Mouse (Mus musculus): ENCODE data around the gene Mansc4. TPM values are rescaled to one million over a fixed set of nuclear protein-coding genes. Genes with fewer than 3 reads are reported as not detected.

The Mansc4 gene
- 1.0 and 2.2 TPM in 2 replicates for polyA plus RNA-seq (2016; fragmentation: Nextera tagmentation; extraction: Ambion mirVana)

- H3K9me3 ChIP-seq (replicated peaks), result no peaks in the 10 kb centered on the region
- 3% methylated on average over 20 of the region's 20 CpGs for WGBS
- peaks cover 16% of the 10 kb centered on the region for H3K27me3 ChIP-seq (ENCODE audit: low read depth, poor library complexity, severe bottlenecking)
- peak within 1 kb of the TSS; percentile 85 for H3K27ac ChIP-seq
- no peaks in the 10 kb centered on the region for H3K36me3 ChIP-seq
- peak within 1 kb of the TSS; percentile 45 for H3K4me3 ChIP-seq
- peak; percentile 68 for DNase-seq (ENCODE audit: low spot score)
- H3K4me1 ChIP-seq, result peaks cover 34% of the 10 kb centered on the region
Observed at GRCm38 (mm10) chr6:147086594-147087225, at the start of gene Mansc4. Gene Mansc4 (minus strand): TSS chr6:147087032.

GRCm38 (mm10) chr6:147127239-147127638, 40.4 kb upstream of the Mansc4 start:
- no peak for DNase-seq (ENCODE audit: low spot score)
- Histone ChIP-seq H3K27ac (no peak overlapping the region), H3K27me3 (ENCODE audit: low read depth, poor library complexity, severe bottlenecking) (no peaks in the 10 kb centered on the region), H3K4me3 (no peak overlapping the region), H3K9me3 (replicated peaks) (no peaks in the 10 kb centered on the region), H3K36me3 (no peaks in the 10 kb centered on the region), H3K4me1 (no peaks in the 10 kb centered on the region)
- 91% methylated on average over 10 of the region's 10 CpGs for WGBS

- Histone ChIP-seq H3K36me3 (no peaks in the 10 kb centered on the region), H3K27me3 (ENCODE audit: low read depth, poor library complexity, severe bottlenecking) (no peaks in the 10 kb centered on the region), H3K9me3 (replicated peaks) (no peaks in the 10 kb centered on the region), H3K4me1 (no peaks in the 10 kb centered on the region), H3K4me3 (no peak overlapping the region), H3K27ac (no peak overlapping the region)
- 61% methylated on average over 6 of the region's 6 CpGs for WGBS
- no peak for DNase-seq (ENCODE audit: low spot score)
Observed at GRCm38 (mm10) chr6:147121320-147121719, 34.5 kb upstream of the Mansc4 start.

GRCm38 (mm10) chr6:147118190-147118589, 31.4 kb upstream of the Mansc4 start:
- H3K36me3 ChIP-seq, result no peaks in the 10 kb centered on the region
- no peak overlapping the region for H3K27ac ChIP-seq
- no peak for DNase-seq (ENCODE audit: low spot score)
- H3K4me1 ChIP-seq, result 0 out of 2 replicates have a peak, but pooled peaks cover 7% of the 10 kb centered on the region
- WGBS, result 95% methylated on average over 3 of the region's 3 CpGs
- H3K4me3 ChIP-seq, result no peak overlapping the region
- H3K27me3 ChIP-seq (ENCODE audit: low read depth, poor library complexity, severe bottlenecking), result no peaks in the 10 kb centered on the region
- H3K9me3 ChIP-seq (replicated peaks), result no peaks in the 10 kb centered on the region

DNA sequence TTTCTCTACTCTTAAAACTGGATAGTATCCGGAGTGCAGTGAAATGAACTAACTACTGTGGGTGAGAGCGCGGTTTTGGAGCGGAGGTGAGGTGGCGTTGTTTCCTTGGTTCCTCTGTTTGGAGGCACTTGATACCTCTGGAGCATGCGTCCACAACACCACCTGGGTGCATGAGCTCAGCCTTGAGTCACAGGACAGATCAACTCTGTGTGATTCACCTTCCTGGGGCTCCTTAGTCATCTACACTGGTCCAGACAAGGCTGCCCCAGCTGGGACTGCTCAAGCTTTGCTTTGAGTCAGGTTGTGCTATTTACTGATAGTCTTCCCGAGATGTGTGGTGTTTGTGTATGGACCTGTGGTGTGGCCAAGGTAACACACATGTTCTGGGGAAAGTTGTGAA, 30.9 kb upstream of the Mansc4 start:
- Histone ChIP-seq H3K4me1 (0 out of 2 replicates have a peak, but pooled peaks cover 7% of the 10 kb centered on the region), H3K27ac (no peak overlapping the region), H3K4me3 (no peak overlapping the region), H3K9me3 (replicated peaks) (no peaks in the 10 kb centered on the region), H3K27me3 (ENCODE audit: low read depth, poor library complexity, severe bottlenecking) (no peaks in the 10 kb centered on the region), H3K36me3 (no peaks in the 10 kb centered on the region)
- DNase-seq (ENCODE audit: low spot score), result no peak
- 92% methylated on average over 7 of the region's 7 CpGs for WGBS

DNA sequence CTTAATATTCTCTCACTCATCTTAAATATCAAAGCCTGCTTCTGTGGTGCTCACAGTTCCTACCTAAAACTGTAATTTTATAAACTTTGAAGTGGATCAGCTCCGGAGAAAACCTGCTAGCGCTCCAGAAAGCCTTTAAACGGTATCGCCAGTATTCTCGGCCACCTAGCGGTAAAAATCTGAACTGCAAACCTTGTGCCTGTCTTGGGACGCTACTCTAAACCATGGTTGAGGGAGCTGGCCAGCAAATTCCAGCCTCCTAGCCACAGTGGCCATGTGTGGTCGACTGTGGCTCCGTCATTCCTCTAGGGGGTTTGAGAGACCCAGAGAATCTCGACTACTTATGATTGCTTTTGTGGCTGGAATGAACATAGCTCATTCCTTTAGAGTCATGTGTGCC, 29.7 kb upstream of the Mansc4 start:
- 12% methylated on average over 10 of the region's 10 CpGs for WGBS
- Histone ChIP-seq H3K36me3 (peaks cover 6% of the 10 kb centered on the region), H3K27ac (no peak overlapping the region), H3K9me3 (replicated peaks) (no peaks in the 10 kb centered on the region), H3K27me3 (ENCODE audit: low read depth, poor library complexity, severe bottlenecking) (no peaks in the 10 kb centered on the region), H3K4me3 (no peak overlapping the region), H3K4me1 (0 out of 2 replicates have a peak, but pooled peaks cover 7% of the 10 kb centered on the region)
- peak; percentile 87 for DNase-seq (ENCODE audit: low spot score)

DNA sequence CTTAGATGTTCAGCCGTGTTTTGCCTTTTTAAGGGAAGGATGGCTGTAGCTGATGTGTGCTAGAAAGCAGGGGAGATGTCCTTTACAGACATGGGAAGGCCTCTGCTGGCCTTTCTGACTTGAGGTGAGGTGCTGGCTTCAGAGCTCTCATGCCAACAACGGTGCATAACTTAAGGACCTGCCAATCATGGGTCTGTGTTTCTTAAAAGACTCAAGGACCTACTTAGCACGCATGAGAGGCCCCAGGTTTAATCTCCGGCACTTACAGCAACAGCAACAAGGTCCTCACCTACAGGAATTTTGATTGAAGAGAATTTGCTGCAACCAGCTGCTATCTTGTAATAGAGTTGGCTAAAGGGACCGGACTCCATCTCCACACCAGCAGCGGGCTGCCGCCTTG, 22.5 kb upstream of the Mansc4 start:
- WGBS, result 93% methylated on average over 7 of the region's 7 CpGs
- Histone ChIP-seq H3K36me3 (peaks cover 64% of the 10 kb centered on the region), H3K4me3 (no peak overlapping the region), H3K4me1 (0 out of 2 replicates have a peak, but pooled peaks cover 2% of the 10 kb centered on the region), H3K27me3 (ENCODE audit: low read depth, poor library complexity, severe bottlenecking) (no peaks in the 10 kb centered on the region), H3K27ac (no peak overlapping the region), H3K9me3 (replicated peaks) (no peaks in the 10 kb centered on the region)
- no peak for DNase-seq (ENCODE audit: low spot score)

- WGBS, result 93% methylated on average over 6 of the region's 6 CpGs
- DNase-seq (ENCODE audit: low spot score), result no peak
- no peaks in the 10 kb centered on the region for H3K4me1 ChIP-seq
- no peaks in the 10 kb centered on the region for H3K27me3 ChIP-seq (ENCODE audit: low read depth, poor library complexity, severe bottlenecking)
- H3K4me3 ChIP-seq, result no peak overlapping the region
- peaks cover 80% of the 10 kb centered on the region for H3K36me3 ChIP-seq
- H3K27ac ChIP-seq, result no peak overlapping the region
- H3K9me3 ChIP-seq (replicated peaks), result no peaks in the 10 kb centered on the region
Observed at GRCm38 (mm10) chr6:147106716-147107115, 19.9 kb upstream of the Mansc4 start.

DNA sequence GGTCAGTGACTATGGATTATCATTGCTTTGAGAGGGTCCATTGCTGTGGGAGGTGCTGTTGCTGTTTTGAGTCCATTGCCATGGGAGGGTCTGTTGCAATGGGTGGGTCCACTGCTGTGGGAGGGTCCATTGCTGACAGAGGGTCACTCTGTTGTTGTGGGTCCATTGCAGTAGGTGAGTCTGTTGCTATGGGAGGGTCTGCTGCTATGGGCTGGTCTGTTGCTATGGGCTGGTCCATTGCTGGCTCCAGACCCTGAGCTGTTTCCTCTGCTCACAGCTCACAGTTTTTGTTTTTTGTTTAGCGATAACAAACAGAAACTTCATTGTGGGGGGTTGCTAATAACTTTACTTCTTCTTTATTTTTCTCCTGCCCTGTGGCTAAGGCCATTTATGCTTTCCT, 18.7 kb upstream of the Mansc4 start:
- no peak overlapping the region for H3K27ac ChIP-seq
- H3K36me3 ChIP-seq, result peaks cover 75% of the 10 kb centered on the region
- WGBS, result 100% methylated on average over 1 of the region's 1 CpGs

DNA sequence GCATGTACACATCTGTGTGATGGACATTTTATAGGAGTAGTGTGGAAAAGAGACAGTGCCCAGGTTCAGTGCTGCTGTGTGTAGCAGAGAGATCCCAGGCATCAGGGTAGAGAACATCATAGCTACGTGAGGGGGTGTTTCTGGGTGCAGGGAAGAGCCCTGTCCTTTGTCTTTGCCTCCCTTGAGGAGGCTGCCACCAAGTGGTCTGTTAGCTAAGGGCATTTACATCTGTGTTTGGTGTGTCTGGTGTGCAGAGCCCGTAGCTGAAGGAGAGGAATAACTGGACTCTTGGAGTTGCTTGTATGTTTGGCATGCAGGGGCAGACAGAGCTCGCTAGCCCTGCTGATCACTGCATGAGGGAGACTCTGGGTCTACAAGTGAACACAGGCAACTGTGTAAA, 15.5 kb upstream of the Mansc4 start:
- Histone ChIP-seq H3K4me1 (peaks cover 10% of the 10 kb centered on the region; the same call in 1 of the 2 replicates), H3K9me3 (replicated peaks) (no peaks in the 10 kb centered on the region), H3K27ac (no peak overlapping the region), H3K4me3 (no peak overlapping the region), H3K36me3 (peaks cover 45% of the 10 kb centered on the region), H3K27me3 (ENCODE audit: low read depth, poor library complexity, severe bottlenecking) (no peaks in the 10 kb centered on the region)
- DNase-seq (ENCODE audit: low spot score), result no peak
- 86% methylated on average over 3 of the region's 3 CpGs for WGBS

More for the DNA sequence above, 18.7 kb upstream of the Mansc4 start:
- H3K9me3 ChIP-seq (replicated peaks), result no peaks in the 10 kb centered on the region
- 0 out of 2 replicates have a peak, but pooled peaks cover 4% of the 10 kb centered on the region for H3K4me1 ChIP-seq
- no peak overlapping the region for H3K4me3 ChIP-seq
- H3K27me3 ChIP-seq (ENCODE audit: low read depth, poor library complexity, severe bottlenecking), result no peaks in the 10 kb centered on the region
- no peak for DNase-seq (ENCODE audit: low spot score)

- H3K27ac ChIP-seq, result no peak overlapping the region
- H3K4me1 ChIP-seq, result peaks cover 12% of the 10 kb centered on the region; the same call in 1 of the 2 replicates
- WGBS, result 85% methylated on average over 19 of the region's 19 CpGs
- H3K4me3 ChIP-seq, result no peak overlapping the region
- no peaks in the 10 kb centered on the region for H3K9me3 ChIP-seq (replicated peaks)
- DNase-seq (ENCODE audit: low spot score), result no peak
- no peaks in the 10 kb centered on the region for H3K27me3 ChIP-seq (ENCODE audit: low read depth, poor library complexity, severe bottlenecking)
- H3K36me3 ChIP-seq, result peaks cover 41% of the 10 kb centered on the region
Observed at GRCm38 (mm10) chr6:147099458-147100277, 12.8 kb upstream of the Mansc4 start.

- H3K9me3 ChIP-seq (replicated peaks), result no peaks in the 10 kb centered on the region
- peaks cover 15% of the 10 kb centered on the region for H3K4me1 ChIP-seq
- 49% methylated on average over 8 of the region's 8 CpGs for WGBS
- no peak for DNase-seq (ENCODE audit: low spot score)
- no peak overlapping the region for H3K27ac ChIP-seq
- H3K4me3 ChIP-seq, result no peak overlapping the region
- H3K27me3 ChIP-seq (ENCODE audit: low read depth, poor library complexity, severe bottlenecking), result no peaks in the 10 kb centered on the region
- peaks cover 30% of the 10 kb centered on the region for H3K36me3 ChIP-seq
Observed at GRCm38 (mm10) chr6:147097346-147097929, 10.6 kb upstream of the Mansc4 start.

DNA sequence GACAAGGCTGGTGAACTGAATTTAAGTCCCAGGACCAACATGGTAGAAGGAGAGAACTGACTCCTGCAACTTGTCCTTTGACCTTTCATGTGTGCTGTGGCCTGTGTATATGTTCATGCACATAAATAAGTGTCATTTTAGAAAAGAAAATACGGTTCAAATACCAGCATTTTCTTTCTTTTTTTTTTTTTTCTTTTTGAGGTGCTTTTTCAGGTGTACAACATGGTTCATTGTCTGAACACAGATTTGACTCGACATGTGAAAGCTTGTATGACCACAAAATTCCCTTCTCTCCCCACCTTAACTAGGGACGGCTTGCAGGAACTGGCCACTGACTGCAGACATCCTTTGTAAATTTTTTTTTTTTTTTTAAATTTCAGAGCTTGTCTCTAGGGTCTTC, 10.1 kb upstream of the Mansc4 start:
- H3K4me1 ChIP-seq, result peaks cover 20% of the 10 kb centered on the region
- H3K27ac ChIP-seq, result no peak overlapping the region
- 83% methylated on average over 3 of the region's 3 CpGs for WGBS
- no peak overlapping the region for H3K4me3 ChIP-seq
- H3K9me3 ChIP-seq (replicated peaks), result no peaks in the 10 kb centered on the region
- H3K27me3 ChIP-seq (ENCODE audit: low read depth, poor library complexity, severe bottlenecking), result no peaks in the 10 kb centered on the region
- H3K36me3 ChIP-seq, result peaks cover 25% of the 10 kb centered on the region
- DNase-seq (ENCODE audit: low spot score), result no peak

Measured in limb, embryonic 10.5 days (tissue).